Mouse (Mus musculus): ENCODE measurements around the gene Olfr726. TPM values are rescaled to one million over a fixed set of nuclear protein-coding genes. Genes with fewer than 3 reads are reported as not detected.
A peak's percentile ranks its signal among the peaks of the same experiment; 100 is the strongest.

Olfr726 gene
- not detected in 2 replicates for polyA plus RNA-seq (2016; fragmentation: Nextera tagmentation; extraction: Ambion mirVana)

DNA sequence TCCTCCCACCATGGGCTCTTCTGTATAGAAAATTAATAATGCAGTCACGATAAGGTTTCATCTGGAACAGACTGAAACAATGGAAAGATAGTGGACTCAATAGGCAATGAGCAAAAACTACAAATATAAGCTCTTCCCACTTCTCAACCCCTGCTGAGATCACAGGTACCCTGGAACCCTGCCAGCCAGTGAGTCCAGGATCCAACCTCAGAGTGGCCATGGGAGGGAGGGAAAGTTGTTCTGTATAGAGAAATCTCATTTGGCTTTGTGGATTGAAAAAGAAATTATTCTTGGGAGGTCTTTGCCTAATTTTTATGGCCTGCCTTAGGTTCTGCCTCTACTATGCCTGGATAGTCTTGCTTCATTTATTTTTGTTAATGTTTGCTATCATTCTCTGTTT lies at the start of gene Olfr726:
Gene Olfr726 (minus strand): TSS at position 101 of the 400 bp plus-strand sequence.
- Histone ChIP-seq H3K36me3 (replicated peaks) (no peaks in the 10 kb centered on the region), H3K27me3 (no peaks in the 10 kb centered on the region), H3K9me3 (no peaks in the 10 kb centered on the region), H3K27ac (no peak within 1 kb of the TSS), H3K9ac (no peak within 1 kb of the TSS), H3K4me1 (no peaks in the 10 kb centered on the region), H3K4me2 (no peak within 1 kb of the TSS), H3K4me3 (replicated peaks) (no peak within 1 kb of the TSS)
- ATAC-seq (ENCODE audit: low FRiP score), result no peak
- WGBS, result 66% methylated on average over 1 of the region's 1 CpGs

DNA sequence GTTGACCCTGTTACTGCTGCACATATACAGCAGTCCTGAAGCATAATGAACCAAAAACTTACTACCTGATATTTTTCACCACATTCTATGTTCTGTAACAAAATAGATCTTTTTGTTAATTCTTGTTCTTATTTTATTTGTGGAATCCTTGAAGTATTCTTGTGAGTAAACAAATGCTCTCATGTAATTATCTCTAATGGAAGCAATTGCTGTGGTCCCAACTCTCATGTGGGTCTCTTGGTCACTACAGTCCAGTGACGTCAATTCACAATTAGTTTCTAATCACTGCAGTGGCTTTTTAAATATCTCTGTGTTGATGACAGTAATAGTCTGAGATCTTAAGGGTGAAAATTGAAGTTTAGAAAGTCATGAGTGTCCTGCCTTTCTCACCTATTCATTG lies 32.1 kb upstream of the Olfr726 start, which contains the start of gene Olfr727:
Gene Olfr727 (plus strand): TSS at position 301 of the 400 bp plus-strand sequence.
- WGBS, result 88% methylated on average over 1 of the region's 1 CpGs
- Histone ChIP-seq H3K27me3 (no peaks in the 10 kb centered on the region), H3K9me3 (no peaks in the 10 kb centered on the region), H3K27ac (no peak within 1 kb of the TSS), H3K9ac (no peak within 1 kb of the TSS), H3K36me3 (replicated peaks) (no peaks in the 10 kb centered on the region), H3K4me3 (replicated peaks) (no peak within 1 kb of the TSS), H3K4me2 (no peak within 1 kb of the TSS), H3K4me1 (no peaks in the 10 kb centered on the region)
- ATAC-seq (ENCODE audit: low FRiP score), result no peak

DNA sequence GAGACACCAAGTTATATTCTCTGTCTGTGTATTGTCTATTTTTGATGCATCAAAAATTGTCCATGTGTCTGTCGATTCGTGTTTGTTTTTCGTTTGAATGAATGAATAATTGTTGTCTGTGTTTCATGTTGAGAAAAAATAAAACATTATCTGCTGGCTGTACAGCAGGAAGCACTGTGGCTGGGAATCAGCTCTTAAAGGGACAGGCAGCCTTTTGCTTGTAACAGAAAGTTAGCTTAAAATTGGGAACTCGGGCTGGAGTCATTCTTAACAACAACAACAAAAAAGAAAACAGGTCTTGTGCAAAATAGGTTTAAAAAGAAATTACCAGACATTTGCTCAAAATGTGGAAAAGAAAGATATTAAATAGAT lies 28.0 kb downstream of the Olfr726 start:
- Histone ChIP-seq H3K9ac (no peak overlapping the region), H3K4me2 (peak overlapping the region; percentile 72), H3K36me3 (replicated peaks) (no peaks in the 10 kb centered on the region), H3K4me3 (replicated peaks) (peak overlapping the region; percentile 70), H3K27me3 (no peaks in the 10 kb centered on the region), H3K27ac (peak overlapping the region; percentile 91), H3K9me3 (no peaks in the 10 kb centered on the region), H3K4me1 (peaks cover 6% of the 10 kb centered on the region)
- peak; percentile 27; the same call in 1 of the 2 replicates for ATAC-seq (ENCODE audit: low FRiP score)
- 1% methylated on average over 4 of the region's 4 CpGs for WGBS

DNA sequence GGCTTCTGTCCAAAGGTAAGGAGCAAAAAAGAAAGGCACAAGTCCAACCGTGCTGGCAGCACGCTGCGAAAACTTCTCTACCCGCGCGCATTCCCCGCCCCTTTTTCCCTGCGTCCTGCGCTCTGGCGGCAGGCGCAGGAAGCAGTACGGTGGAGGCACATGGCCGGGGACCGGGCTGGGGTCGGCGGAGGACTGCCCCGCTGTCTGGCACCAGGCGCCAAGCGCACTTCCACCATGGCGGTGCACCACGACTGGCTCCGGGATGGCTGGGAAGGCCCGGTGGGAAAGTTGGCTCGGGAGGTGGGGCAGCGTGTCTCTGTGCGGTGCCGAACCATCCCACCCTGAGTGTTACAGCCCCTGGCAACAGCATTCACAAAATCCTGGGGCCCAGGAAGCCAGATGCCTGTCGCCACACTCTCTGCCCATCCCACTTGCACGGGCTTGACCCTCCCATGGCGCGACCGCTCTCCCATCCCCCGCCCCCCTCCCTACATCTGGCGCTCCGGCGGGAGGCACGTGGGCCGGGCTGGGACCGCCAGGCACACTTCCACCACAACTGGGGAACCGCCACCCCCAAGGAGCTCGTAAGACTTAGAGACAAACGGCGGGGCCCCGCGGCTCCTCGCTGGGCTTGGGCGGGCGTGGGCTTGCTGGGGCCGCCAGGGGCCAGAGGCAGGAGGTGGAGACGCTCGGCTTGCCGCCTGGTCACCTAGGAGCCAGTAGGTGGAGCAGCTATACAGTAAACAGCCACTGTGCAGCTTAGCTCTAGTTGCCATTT lies 28.6 kb downstream of the Olfr726 start:
- no peaks in the 10 kb centered on the region for H3K27me3 ChIP-seq
- peaks cover 6% of the 10 kb centered on the region for H3K4me1 ChIP-seq
- no peaks in the 10 kb centered on the region for H3K9me3 ChIP-seq
- H3K36me3 ChIP-seq (replicated peaks), result no peaks in the 10 kb centered on the region
- ATAC-seq (ENCODE audit: low FRiP score), result peak; percentile 96
- H3K27ac ChIP-seq, result peak overlapping the region; percentile 91
- 3% methylated on average over 51 of the region's 52 CpGs for WGBS
- peak overlapping the region; percentile 70 for H3K4me3 ChIP-seq (replicated peaks)
- H3K4me2 ChIP-seq, result peak overlapping the region; percentile 72
- H3K9ac ChIP-seq, result peak overlapping the region; percentile 67

DNA sequence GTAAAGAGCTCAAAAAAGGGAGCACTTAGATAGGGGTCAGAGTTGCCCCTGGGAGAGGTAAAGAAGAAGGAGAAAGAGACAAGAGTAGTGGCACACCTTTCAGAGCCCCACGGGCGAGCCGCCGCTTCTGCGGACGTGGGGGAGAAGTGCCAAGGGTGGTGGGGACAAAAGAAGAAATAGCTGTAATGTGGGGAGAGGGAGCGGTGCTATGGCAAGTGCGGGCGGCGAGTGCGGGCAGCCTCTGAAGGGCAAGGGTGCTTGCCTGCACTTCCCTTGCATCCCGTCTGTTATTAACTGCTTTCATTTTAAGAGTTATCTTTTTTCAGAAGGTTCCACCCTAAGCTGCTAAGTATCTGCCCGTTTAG lies 29.2 kb downstream of the Olfr726 start:
- H3K27ac ChIP-seq, result peak overlapping the region; percentile 91

DNA sequence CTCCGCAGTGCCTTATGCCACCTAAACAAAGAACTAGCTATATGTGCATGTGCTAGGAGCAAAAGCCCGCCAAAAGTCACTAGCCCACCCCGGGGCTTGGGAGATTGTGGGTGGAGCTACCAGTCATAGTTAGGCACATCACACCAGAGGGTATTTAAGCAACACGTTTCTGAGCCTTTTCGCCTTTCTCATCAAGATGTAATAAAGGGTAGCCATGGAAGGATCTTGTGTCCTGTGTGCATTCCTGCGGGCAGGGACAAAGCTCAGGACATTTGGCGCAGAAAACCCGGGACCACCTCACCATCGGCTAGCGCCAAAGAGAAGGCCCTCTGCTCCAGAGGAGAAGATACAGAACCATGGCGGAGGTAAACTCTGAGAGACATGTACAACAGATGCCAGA lies 29.6 kb downstream of the Olfr726 start:
- H3K4me3 ChIP-seq (replicated peaks), result peak overlapping the region; percentile 70
- peak overlapping the region; percentile 72 for H3K4me2 ChIP-seq
- peak overlapping the region; percentile 67 for H3K9ac ChIP-seq
- H3K36me3 ChIP-seq (replicated peaks), result no peaks in the 10 kb centered on the region
- H3K9me3 ChIP-seq, result no peaks in the 10 kb centered on the region
- H3K27ac ChIP-seq, result 0 out of 2 replicates have a peak overlapping the region, but pooled peaks have one; percentile 91
- no peaks in the 10 kb centered on the region for H3K27me3 ChIP-seq
- peaks cover 6% of the 10 kb centered on the region for H3K4me1 ChIP-seq
- no peak for ATAC-seq (ENCODE audit: low FRiP score)
- WGBS, result 17% methylated on average over 11 of the region's 11 CpGs

More for the DNA sequence above, 29.2 kb downstream of the Olfr726 start:
- Histone ChIP-seq H3K9ac (peak overlapping the region; percentile 67), H3K4me3 (replicated peaks) (peak overlapping the region; percentile 70), H3K36me3 (replicated peaks) (no peaks in the 10 kb centered on the region), H3K4me1 (peaks cover 6% of the 10 kb centered on the region), H3K9me3 (no peaks in the 10 kb centered on the region), H3K4me2 (peak overlapping the region; percentile 72), H3K27me3 (no peaks in the 10 kb centered on the region)
- under 1% methylated on average over 13 of the region's 13 CpGs for WGBS
- peak; percentile 50 for ATAC-seq (ENCODE audit: low FRiP score)

DNA sequence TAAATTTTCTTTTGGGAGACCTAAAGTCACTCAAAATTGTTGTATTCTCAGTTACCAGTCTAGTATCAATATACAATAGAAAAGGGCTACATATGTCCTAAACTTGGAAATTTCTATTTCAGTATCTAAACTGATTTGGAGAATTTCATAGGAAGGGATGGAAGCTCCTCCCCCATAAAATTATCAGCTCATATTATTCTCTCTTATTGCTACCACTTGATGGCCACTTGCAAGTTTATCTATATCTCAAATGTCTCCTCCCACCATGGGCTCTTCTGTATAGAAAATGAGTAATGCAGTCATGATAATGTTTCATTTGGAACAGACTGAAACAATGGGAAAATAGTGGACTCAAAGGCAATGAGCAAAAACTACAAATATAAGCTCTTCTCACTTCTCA lies 50.5 kb downstream of the Olfr726 start, which contains the start of gene Olfr725:
Gene Olfr725 (minus strand): TSS at position 101 of the 400 bp plus-strand sequence.
- ATAC-seq (ENCODE audit: low FRiP score), result no peak
- H3K4me1 ChIP-seq, result no peaks in the 10 kb centered on the region

More for the DNA sequence above, 50.5 kb downstream of the Olfr726 start, which contains the start of gene Olfr725:
- no peak within 1 kb of the TSS for H3K4me3 ChIP-seq (replicated peaks)
- H3K36me3 ChIP-seq (replicated peaks), result no peaks in the 10 kb centered on the region
- H3K27ac ChIP-seq, result no peak within 1 kb of the TSS
- H3K27me3 ChIP-seq, result no peaks in the 10 kb centered on the region
- H3K4me2 ChIP-seq, result no peak within 1 kb of the TSS
- H3K9ac ChIP-seq, result no peak within 1 kb of the TSS
- H3K9me3 ChIP-seq, result no peaks in the 10 kb centered on the region

Other genes starting within 250 kb of the Olfr726 start
- not detected in 2 replicates for gene Olfr722, start 189.0 kb downstream of the Olfr726 start, polyA plus RNA-seq (2016; fragmentation: Nextera tagmentation; extraction: Ambion mirVana)
- gene Olfr723, start 159.2 kb downstream of the Olfr726 start, polyA plus RNA-seq (2016; fragmentation: Nextera tagmentation; extraction: Ambion mirVana), result not detected in 2 replicates
- gene Olfr724, start 127.7 kb downstream of the Olfr726 start, polyA plus RNA-seq (2016; fragmentation: Nextera tagmentation; extraction: Ambion mirVana), result not detected in 2 replicates
- gene Olfr725, start 50.6 kb downstream of the Olfr726 start, polyA plus RNA-seq (2016; fragmentation: Nextera tagmentation; extraction: Ambion mirVana), result not detected in 2 replicates
- not detected in 2 replicates for gene Olfr727, start 32.2 kb upstream of the Olfr726 start, polyA plus RNA-seq (2016; fragmentation: Nextera tagmentation; extraction: Ambion mirVana)
- gene Olfr728, start 51.7 kb upstream of the Olfr726 start, polyA plus RNA-seq (2016; fragmentation: Nextera tagmentation; extraction: Ambion mirVana), result not detected in 2 replicates
- not detected in 2 replicates for gene Olfr729, start 62.0 kb upstream of the Olfr726 start, polyA plus RNA-seq (2016; fragmentation: Nextera tagmentation; extraction: Ambion mirVana)
- gene Olfr730, start 97.2 kb upstream of the Olfr726 start, polyA plus RNA-seq (2016; fragmentation: Nextera tagmentation; extraction: Ambion mirVana), result not detected in 2 replicates
- not detected in 2 replicates for gene Olfr731, start 150.9 kb upstream of the Olfr726 start, polyA plus RNA-seq (2016; fragmentation: Nextera tagmentation; extraction: Ambion mirVana)
- not detected in 2 replicates for gene Olfr732, start 193.3 kb upstream of the Olfr726 start, polyA plus RNA-seq (2016; fragmentation: Nextera tagmentation; extraction: Ambion mirVana)
- not detected in 2 replicates for gene Olfr733, start 210.6 kb upstream of the Olfr726 start, polyA plus RNA-seq (2016; fragmentation: Nextera tagmentation; extraction: Ambion mirVana)
- gene Olfr734, start 235.8 kb upstream of the Olfr726 start, polyA plus RNA-seq (2016; fragmentation: Nextera tagmentation; extraction: Ambion mirVana), result not detected in 2 replicates